Mouse (Mus musculus): ENCODE data around the gene Gm38119.

DNA sequence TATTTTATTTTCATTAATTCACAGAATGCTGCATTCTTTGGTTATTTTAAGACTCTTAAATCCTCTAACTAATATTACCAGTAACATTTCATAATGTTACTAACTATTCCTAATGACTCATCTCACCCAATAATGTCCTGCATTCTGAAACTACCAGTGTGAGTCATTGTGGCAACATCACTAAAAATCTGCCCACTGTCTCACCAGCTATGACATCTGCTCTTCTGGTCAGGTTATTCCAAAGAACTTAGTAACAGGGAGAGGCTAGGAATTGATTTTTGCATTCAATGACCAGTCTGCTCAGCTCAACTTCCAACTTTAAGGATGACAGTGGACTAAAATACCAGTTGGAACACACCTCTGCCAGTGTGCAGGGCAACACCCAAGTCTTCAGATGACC is 47.2 kb downstream of the Gm38119 start:
- TF ChIP-seq TAL1 (IDR thresholded peaks at IDR 0.05; ENCODE audit: low read length) (no peak), GATA1 (IDR thresholded peaks at IDR 0.05; ENCODE audit: low read length) (no peak)

All from erythroblast, embryonic 14.5 days (primary cell).